Mouse (Mus musculus) lung, postnatal 0 days (tissue): ENCODE results near the gene Mex3d.

ENCODE experiments used
- CTCF ChIP-seq: IDR thresholded peaks from 2 replicates; pipeline ENCODE4 v1.5.1; 2016; ENCODE audit warnings: antibody characterized with exemption, mild to moderate bottlenecking
- EP300 ChIP-seq: IDR thresholded peaks from 2 replicates; pipeline ENCODE4 v1.6.1; 2016; ENCODE audit warnings: antibody characterized with exemption, mild to moderate bottlenecking, control low read depth

DNA sequence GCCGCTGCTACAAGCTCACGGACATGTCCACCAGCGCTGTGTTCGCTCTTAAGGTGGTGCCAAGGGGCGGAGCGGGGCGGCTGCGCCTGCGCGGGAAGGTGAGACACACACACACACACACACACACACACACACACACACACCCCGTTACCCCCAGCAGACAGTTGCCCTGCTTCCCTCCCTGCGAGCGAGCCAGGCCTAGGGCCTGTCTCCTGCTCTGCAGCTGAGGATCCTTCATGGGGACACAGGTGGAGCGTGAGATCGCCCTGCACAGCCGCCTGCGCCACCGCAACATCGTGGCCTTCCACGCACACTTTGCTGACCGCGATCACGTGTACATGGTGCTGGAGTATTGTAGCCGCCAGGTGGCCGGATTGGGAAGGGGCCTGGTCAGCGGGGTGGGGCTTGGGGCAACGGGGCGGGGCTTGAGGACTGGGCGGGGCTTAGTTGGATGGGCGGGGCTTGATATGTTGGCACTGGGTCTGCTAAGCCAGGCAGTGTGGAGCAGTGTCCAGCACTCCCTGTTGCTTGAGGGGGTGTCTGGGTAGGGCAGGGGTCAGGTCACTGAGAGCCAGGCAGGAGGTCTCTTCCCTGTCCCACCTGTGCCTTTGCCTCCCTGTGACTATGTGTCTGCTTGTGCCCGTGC is 29.3 kb downstream of the Mex3d start:
- TF ChIP-seq CTCF (peak; percentile 41; the same call in 1 of the 2 replicates), EP300 (no peak)
